Mouse (Mus musculus): ENCODE data around the gene Caskin1.

GRCm38 (mm10) chr17:24534160-24534718 is 45.8 kb downstream of the Caskin1 start, which contains the start of gene Rab26:
- TF ChIP-seq CTCF (IDR thresholded peaks at IDR 0.05; ENCODE audit: control insufficient read depth, insufficient read depth, low read length) (no peak), POLR2A (IDR thresholded peaks at IDR 0.05; ENCODE audit: borderline replicate concordance, control insufficient read depth, low read depth, low read length) (no peak)
